Mouse (Mus musculus): ENCODE measurements around the gene A4gnt. TPM values are rescaled to one million over a fixed set of nuclear protein-coding genes. Genes with fewer than 3 reads are reported as not detected.

The A4gnt gene
- polyA plus RNA-seq, 1 experiment = 0.17 TPM

DNA sequence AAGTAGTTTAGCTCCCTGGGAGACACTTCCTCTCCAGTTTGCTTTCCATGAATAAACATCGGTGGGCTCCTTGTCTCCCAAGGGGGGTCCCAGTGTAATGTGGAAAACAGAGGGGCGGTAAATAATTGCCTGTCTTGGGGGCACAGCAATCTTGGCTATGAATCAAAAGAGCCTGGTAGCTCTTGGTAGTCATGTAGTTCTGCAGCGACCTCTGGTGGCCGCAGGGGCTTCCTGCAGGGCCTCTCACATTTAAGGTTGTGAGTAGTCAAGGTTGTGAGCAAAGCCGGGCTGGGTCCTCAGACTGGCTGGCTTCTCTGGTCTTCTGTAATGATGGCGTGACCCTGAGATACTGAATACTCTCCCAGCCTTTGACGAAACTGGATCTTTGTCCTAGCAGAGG, 50.1 kb downstream of the A4gnt start:
- Histone ChIP-seq H3K27ac (ENCODE audit: insufficient read depth, low read length) (no peak overlapping the region), H3K4me3 (ENCODE audit: insufficient read depth, low read length) (no peak overlapping the region), H3K4me1 (ENCODE audit: control insufficient read depth, insufficient read depth, low read length) (no peaks in the 10 kb centered on the region)
- TF ChIP-seq CTCF (IDR thresholded peaks at IDR 0.05; ENCODE audit: extremely low read depth, insufficient read depth, low read length) (peak; percentile 85), POLR2A (IDR thresholded peaks at IDR 0.05; ENCODE audit: extremely low read depth, insufficient read depth, low read length) (no peak)

DNA sequence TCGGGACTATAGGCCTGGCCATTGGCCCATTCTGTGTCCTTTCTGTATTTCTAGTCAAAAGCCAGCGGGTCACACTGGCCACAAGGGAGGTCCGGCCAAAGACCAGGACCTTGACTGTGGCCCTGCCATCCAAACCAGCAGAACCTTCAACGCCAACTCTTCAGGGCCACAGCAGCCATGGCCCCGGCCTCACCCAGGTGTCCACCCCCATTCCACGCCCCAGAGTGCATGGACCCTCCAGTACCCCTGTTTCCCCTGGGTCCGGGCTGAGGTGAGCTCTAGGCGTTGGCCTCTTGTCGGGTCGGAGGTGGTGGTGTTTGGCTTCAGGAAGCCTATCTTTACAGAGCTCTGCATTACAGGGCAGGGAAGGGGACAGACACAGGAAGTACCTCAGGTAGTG, 50.6 kb downstream of the A4gnt start:
- H3K4me1 ChIP-seq (ENCODE audit: control insufficient read depth, insufficient read depth, low read length) = no peaks in the 10 kb centered on the region
- no peak overlapping the region for H3K4me3 ChIP-seq (ENCODE audit: insufficient read depth, low read length)
- no peak overlapping the region for H3K27ac ChIP-seq (ENCODE audit: insufficient read depth, low read length)
- no peak for TF ChIP-seq CTCF (IDR thresholded peaks at IDR 0.05; ENCODE audit: extremely low read depth, insufficient read depth, low read length)
- TF ChIP-seq POLR2A (IDR thresholded peaks at IDR 0.05; ENCODE audit: extremely low read depth, insufficient read depth, low read length) = no peak

DNA sequence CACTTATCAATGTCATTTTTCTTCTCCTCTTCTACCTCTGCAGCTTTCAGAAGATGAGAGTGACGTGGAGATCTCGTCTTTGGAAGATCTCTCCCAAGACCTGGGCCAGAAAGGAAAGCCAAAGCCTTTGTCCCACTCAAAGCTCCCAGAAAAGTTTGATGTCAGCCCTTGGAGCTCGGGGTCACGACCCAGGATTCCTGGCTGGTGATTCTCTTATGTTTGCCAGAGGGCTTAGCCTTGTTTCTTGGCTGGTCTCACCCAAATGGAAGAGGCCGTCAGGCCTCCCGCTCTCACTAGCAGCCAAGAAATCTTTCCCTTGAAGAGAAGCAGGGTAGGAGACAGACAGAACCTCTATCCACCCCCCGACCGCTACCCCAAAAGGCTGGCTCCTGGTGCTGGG, 55.3 kb downstream of the A4gnt start:
- Histone ChIP-seq H3K27ac (ENCODE audit: insufficient read depth, low read length) (no peak overlapping the region), H3K4me1 (ENCODE audit: control insufficient read depth, insufficient read depth, low read length) (no peaks in the 10 kb centered on the region), H3K4me3 (ENCODE audit: insufficient read depth, low read length) (no peak overlapping the region)
- TF ChIP-seq CTCF (IDR thresholded peaks at IDR 0.05; ENCODE audit: extremely low read depth, insufficient read depth, low read length) = no peak
- TF ChIP-seq POLR2A (IDR thresholded peaks at IDR 0.05; ENCODE audit: extremely low read depth, insufficient read depth, low read length) = no peak

DNA sequence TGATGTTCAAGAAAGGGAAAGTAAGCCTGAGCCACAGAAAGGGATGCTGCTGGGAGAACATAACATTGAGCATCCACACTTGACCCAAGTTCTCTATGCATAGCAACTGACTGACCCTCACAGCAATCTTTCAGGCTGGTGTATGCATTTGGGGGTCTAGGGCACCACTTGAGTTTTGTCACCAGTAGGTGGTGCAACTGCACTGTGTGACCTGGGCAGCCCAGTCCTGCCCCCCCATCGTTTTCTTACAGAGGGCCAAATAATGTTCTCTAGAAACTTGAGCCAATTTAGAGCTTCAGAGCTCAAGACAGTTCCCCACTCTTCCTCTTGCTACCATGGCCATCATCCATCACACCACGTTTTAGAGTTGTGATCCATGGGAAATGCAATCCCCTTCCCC, 59.3 kb downstream of the A4gnt start:
- Histone ChIP-seq H3K4me3 (ENCODE audit: insufficient read depth, low read length) (no peak overlapping the region), H3K27ac (ENCODE audit: insufficient read depth, low read length) (no peak overlapping the region), H3K4me1 (ENCODE audit: control insufficient read depth, insufficient read depth, low read length) (no peaks in the 10 kb centered on the region)
- TF ChIP-seq CTCF (IDR thresholded peaks at IDR 0.05; ENCODE audit: extremely low read depth, insufficient read depth, low read length) (peak; percentile 44), POLR2A (IDR thresholded peaks at IDR 0.05; ENCODE audit: extremely low read depth, insufficient read depth, low read length) (no peak)

Other genes starting within 250 kb of the A4gnt start
- gene Mras, start 175.1 kb upstream of the A4gnt start, polyA plus RNA-seq (2012; rRNA removed) = 176 and 178 TPM in 2 replicates
- gene Nme9, start 161.0 kb upstream of the A4gnt start, polyA plus RNA-seq (2012; rRNA removed) = 0.08 and 0.56 TPM in 2 replicates
- 50.5 and 51.3 TPM in 2 replicates for gene Armc8, start 43.6 kb upstream of the A4gnt start, polyA plus RNA-seq (2012; rRNA removed)
- 10.8 and 13.5 TPM in 2 replicates for gene Dbr1, start 36.7 kb upstream of the A4gnt start, polyA plus RNA-seq (2012; rRNA removed)
- 12.2 and 12.9 TPM in 2 replicates for gene Dzip1l, start 17.0 kb downstream of the A4gnt start, polyA plus RNA-seq (2012; rRNA removed)
- not detected in 2 replicates for gene Cldn18, start 104.8 kb downstream of the A4gnt start, polyA plus RNA-seq (2012; rRNA removed)